Mouse (Mus musculus): ENCODE results near the gene Cort.

DNA sequence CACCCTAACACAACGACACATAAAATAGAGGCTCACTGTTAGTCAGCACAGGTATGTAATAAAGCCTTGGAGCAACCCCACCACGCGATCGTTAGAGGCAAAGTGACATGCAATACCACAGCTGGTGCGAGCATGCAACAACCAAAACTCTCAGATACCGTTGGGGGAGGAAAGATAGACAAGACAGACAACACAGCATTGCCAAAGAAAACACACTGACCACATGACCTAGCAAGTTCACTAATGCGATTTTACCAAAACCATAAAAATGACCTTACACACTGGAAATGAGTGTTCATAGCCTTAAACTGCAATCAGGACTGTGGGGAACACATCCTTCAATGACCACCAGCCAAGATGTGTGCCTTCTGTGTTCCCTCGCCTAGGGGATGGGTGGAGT lies 35.2 kb downstream of the Cort start:
- TF ChIP-seq CTCF (IDR thresholded peaks at IDR 0.05; ENCODE audit: low read depth): no peak
- TF ChIP-seq EP300 (IDR thresholded peaks at IDR 0.05; ENCODE audit: low read depth): no peak
